Mouse (Mus musculus): ENCODE data around the gene Samd8.

The Samd8 gene

GRCm38 (mm10) chr14:21825786-21826491 is 75.6 kb downstream of the Samd8 start:
- in situ Hi-C loops (cut with MseI, MboI) = no loop called here

GRCm38 (mm10) chr14:21830876-21831767 is 80.8 kb downstream of the Samd8 start:
- in situ Hi-C loops (cut with MseI, MboI) = no loop called here

- in situ Hi-C loops (cut with MseI, MboI) = no loop called here
These were observed 81.6 kb downstream of the Samd8 start for GRCm38 (mm10) chr14:21831830-21832403.

- in situ Hi-C loops (cut with MseI, MboI) = no loop called here
These were observed 88.1 kb downstream of the Samd8 start for GRCm38 (mm10) chr14:21838336-21839017.

- in situ Hi-C loops (cut with MseI, MboI) = no loop called here
These were observed 91.7 kb downstream of the Samd8 start for GRCm38 (mm10) chr14:21841819-21842592.

- in situ Hi-C loops (cut with MseI, MboI) = no loop called here
These were observed 92.9 kb downstream of the Samd8 start for GRCm38 (mm10) chr14:21843263-21843662.

- in situ Hi-C loops (cut with MseI, MboI) = no loop called here
These were observed 96.6 kb downstream of the Samd8 start for GRCm38 (mm10) chr14:21846827-21847380.

GRCm38 (mm10) chr14:21847381-21848165 is 97.2 kb downstream of the Samd8 start:
- in situ Hi-C loops (cut with MseI, MboI) = no loop called here

All from mouse trophoblast stem cell (cell line).